Mouse (Mus musculus) heart, embryonic 16.5 days (tissue): ENCODE measurements around the gene Clcf1. TPM values are rescaled to one million over a fixed set of nuclear protein-coding genes. Genes with fewer than 3 reads are reported as not detected.
A peak's percentile ranks its signal among the peaks of the same experiment; 100 is the strongest.

Experiments used
- ATAC-seq: fragments of 200-750 bp; cut with Nextera tagmentation; replicated peaks from 2 replicates; pipeline ENCODE4 v1.8.0; 2017; ENCODE audit warnings: moderate number of reproducible peaks; ENCODE audit not compliant: insufficient read depth, low FRiP score; ENCODE audit errors: extremely low read depth
- H3K27ac ChIP-seq: fragments of 300-500 bp; sonication (generic); 2 replicates; pipeline ENCODE4 v1.5.1; 2014; ENCODE audit warnings: mild to moderate bottlenecking, low read length, control low read depth, moderate library complexity
- H3K27me3 ChIP-seq: fragments of 300-500 bp; sonication (generic); 2 replicates; pipeline ENCODE4 v1.6.1; 2014; ENCODE audit warnings: low read length, mixed read lengths; ENCODE audit not compliant: control insufficient read depth, insufficient read depth
- H3K36me3 ChIP-seq: fragments of 300-500 bp; sonication (generic); 2 replicates; pipeline ENCODE4 v1.6.1; 2014; ENCODE audit not compliant: control insufficient read depth, insufficient read depth
- H3K4me1 ChIP-seq: fragments of 300-500 bp; sonication (generic); 2 replicates; pipeline ENCODE4 v1.6.1; 2014; ENCODE audit warnings: low read length, mixed read lengths; ENCODE audit not compliant: control insufficient read depth, insufficient read depth
- H3K4me2 ChIP-seq: fragments of 300-500 bp; sonication (generic); 2 replicates; pipeline ENCODE4 v1.6.1; 2014; ENCODE audit warnings: low read depth, mild to moderate bottlenecking, control low read depth, low read length
- H3K4me3 ChIP-seq: fragments of 300-500 bp; sonication (generic); 2 replicates; pipeline ENCODE4 v1.5.1; 2014; ENCODE audit warnings: mild to moderate bottlenecking, control low read depth, low read length
- H3K9ac ChIP-seq: fragments of 300-500 bp; sonication (generic); 2 replicates; pipeline ENCODE4 v1.6.1; 2014; ENCODE audit warnings: low read length, control low read depth
- H3K9me3 ChIP-seq: fragments of 300-500 bp; sonication (generic); replicated peaks from 2 replicates; pipeline ENCODE4 v1.6.1; 2016; ENCODE audit warnings: low read length; ENCODE audit not compliant: control insufficient read depth
- whole genome bisulfite sequencing: fragments of 180-500 bp; shearing (Covaris S2); extraction: QIAGEN DNeasy Blood & Tissue Kit; methylation state at CpG from one replicate; pipeline ENCODE4 v1.1.7; 2014; 5-methylcytosine and 5-hydroxymethylcytosine counted together
- polyA plus RNA-seq: library from polyadenylated mRNA; unstranded; fragments of >200 nt; fragmentation: Nextera tagmentation; extraction: Ambion mirVana; gene quantifications from 2 replicates; pipeline ENCODE4 v1.2.1, GENCODE M21; 2015

The Clcf1 gene
- polyA plus RNA-seq: 1.5 and 1.7 TPM in 2 replicates

- Histone ChIP-seq H3K9ac (peak within 1 kb of the TSS; percentile 84), H3K27me3 (peaks cover 41% of the 10 kb centered on the region)
- under 1% methylated on average over 47 of the region's 49 CpGs for WGBS
These were observed at the start of gene Clcf1, which contains the start of gene AC109138.7 for GRCm38 (mm10) chr19:4214071-4214770. TSS of gene Clcf1 (plus strand) at chr19:4214238. TSS of gene AC109138.7 (plus strand) at chr19:4214357.

DNA sequence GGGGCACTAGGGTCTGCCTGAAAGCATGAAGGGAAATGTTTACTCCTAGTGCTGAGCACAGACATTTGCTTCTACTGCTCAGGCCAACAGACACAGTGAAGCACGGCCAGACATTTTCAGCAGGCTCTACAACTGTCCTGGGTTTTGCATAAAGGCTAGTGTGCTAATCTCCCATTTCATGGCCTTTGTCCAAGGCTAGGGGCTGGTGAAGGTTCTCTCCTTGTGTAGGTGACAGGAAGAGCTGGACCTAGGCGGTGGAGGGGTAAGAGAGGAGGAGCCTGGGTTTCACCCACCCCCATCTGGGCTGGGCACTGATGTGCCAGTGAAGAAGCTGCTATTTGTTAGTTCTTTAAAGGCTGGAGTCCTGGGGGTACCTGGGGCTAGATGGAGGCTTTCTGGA, 49.3 kb upstream of the Clcf1 start:
- Histone ChIP-seq H3K4me3 (no peak overlapping the region), H3K27ac (no peak overlapping the region), H3K4me2 (no peak overlapping the region), H3K9ac (no peak overlapping the region), H3K4me1 (peaks cover 25% of the 10 kb centered on the region), H3K27me3 (no peaks in the 10 kb centered on the region), H3K36me3 (peaks cover 10% of the 10 kb centered on the region), H3K9me3 (no peaks in the 10 kb centered on the region)
- WGBS: 69% methylated on average over 2 of the region's 2 CpGs
- ATAC-seq: no peak

More at GRCm38 (mm10) chr19:4214071-4214770, at the start of gene Clcf1, which contains the start of gene AC109138.7:
- Histone ChIP-seq H3K4me3 (peak within 1 kb of the TSS; percentile 73), H3K36me3 (no peaks in the 10 kb centered on the region), H3K4me1 (peaks cover 19% of the 10 kb centered on the region), H3K9me3 (no peaks in the 10 kb centered on the region), H3K4me2 (peak within 1 kb of the TSS; percentile 99), H3K27ac (peak within 1 kb of the TSS; percentile 61)
- peak; percentile 45 for ATAC-seq

DNA sequence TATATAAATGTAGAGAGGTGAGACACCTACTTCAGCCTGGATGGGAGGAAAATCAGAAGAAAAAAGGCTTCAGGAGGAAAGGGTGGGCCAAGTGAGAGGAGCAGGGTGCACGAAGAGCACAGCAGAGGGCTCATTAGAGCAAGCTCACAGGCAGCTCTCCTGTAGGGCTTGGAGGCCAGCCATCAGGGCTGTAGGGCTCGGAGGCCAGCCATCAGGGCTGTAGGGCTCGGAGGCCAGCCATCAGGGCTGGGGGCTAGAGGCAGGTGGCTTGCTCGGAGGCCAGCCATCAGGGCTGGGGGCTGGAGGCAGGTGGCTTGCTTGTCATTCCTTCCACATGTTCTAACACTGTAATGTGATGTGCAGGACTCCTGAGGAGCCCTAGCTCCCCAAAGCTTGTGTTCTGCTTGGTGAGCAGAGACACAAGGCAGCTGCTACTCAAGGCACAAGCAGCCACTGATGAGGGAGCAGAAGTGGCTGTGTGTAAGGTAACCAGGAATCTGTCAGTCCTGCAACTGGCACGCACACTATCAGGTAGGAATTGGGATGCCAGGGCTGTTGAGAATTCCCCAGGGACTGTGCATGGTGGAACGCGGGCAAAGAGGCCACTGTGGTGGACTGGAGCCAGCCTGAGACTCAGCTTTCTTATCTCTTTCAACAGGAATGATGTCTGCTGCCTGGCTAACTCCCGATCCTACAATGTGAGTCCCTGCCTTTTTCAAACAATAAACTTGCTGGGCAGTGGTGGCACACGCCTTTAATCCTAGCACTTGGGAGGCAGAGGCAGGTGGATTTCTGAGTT, 47.2 kb upstream of the Clcf1 start:
- no peaks in the 10 kb centered on the region for H3K9me3 ChIP-seq
- H3K4me1 ChIP-seq: peaks cover 46% of the 10 kb centered on the region
- no peaks in the 10 kb centered on the region for H3K27me3 ChIP-seq
- no peak for ATAC-seq
- WGBS: 35% methylated on average over 9 of the region's 9 CpGs
- H3K27ac ChIP-seq: peak overlapping the region; percentile 92
- H3K9ac ChIP-seq: peak overlapping the region; percentile 53; the same call in 1 of the 2 replicates
- H3K36me3 ChIP-seq: no peaks in the 10 kb centered on the region
- 0 out of 2 replicates have a peak overlapping the region, but pooled peaks have one; percentile 5 for H3K4me2 ChIP-seq
- no peak overlapping the region for H3K4me3 ChIP-seq

- Histone ChIP-seq H3K36me3 (no peaks in the 10 kb centered on the region), H3K4me2 (peak overlapping the region; percentile 93), H3K4me3 (peak overlapping the region; percentile 58), H3K9me3 (no peaks in the 10 kb centered on the region), H3K9ac (peak overlapping the region; percentile 94), H3K27me3 (no peaks in the 10 kb centered on the region), H3K4me1 (peaks cover 53% of the 10 kb centered on the region), H3K27ac (peak overlapping the region; percentile 97)
- under 1% methylated on average over 43 of the region's 43 CpGs for WGBS
- peak; percentile 90 for ATAC-seq
These were observed 44.7 kb upstream of the Clcf1 start for GRCm38 (mm10) chr19:4169378-4169784.

- Histone ChIP-seq H3K9ac (peak overlapping the region; percentile 94), H3K4me2 (peak overlapping the region; percentile 93), H3K9me3 (no peaks in the 10 kb centered on the region), H3K36me3 (no peaks in the 10 kb centered on the region), H3K27ac (peak overlapping the region; percentile 97), H3K4me3 (peak overlapping the region; percentile 58), H3K27me3 (no peaks in the 10 kb centered on the region), H3K4me1 (peaks cover 55% of the 10 kb centered on the region)
- peak; percentile 19 for ATAC-seq
- WGBS: 8% methylated on average over 27 of the region's 27 CpGs
These were observed 44.2 kb upstream of the Clcf1 start for GRCm38 (mm10) chr19:4169810-4170209.

DNA sequence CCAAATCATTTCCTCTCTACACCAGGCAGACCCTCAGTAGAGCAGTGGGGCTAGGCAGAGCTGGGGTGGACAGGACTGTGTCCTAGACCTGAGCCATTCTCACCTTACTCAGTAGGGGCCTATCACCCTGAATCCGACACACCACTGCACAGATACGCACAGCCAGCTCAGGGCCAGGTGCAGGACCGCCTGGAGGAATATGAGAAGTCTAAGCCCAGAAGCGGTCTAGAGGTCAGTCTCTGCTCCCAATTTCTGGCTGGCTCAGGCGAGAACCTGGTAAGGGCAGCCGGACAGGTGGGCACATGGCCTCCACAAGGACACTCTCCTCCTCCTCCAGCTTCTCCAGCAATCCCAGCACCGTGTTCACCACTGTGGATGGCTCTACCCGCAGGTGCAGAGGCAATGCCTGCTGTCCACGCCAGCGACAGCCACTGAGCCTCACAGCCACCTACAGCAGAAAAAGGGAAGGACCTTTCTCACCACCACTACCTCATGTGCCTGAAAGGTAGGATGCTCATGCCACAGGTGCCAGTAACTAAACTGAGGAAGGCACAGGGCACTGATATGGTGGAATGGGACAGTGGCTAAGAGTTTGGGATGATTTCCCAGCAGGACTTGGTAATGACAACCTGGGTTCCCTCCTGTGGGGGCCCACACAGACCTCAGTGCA, 43.2 kb upstream of the Clcf1 start:
- H3K9ac ChIP-seq: peak overlapping the region; percentile 94
- peak overlapping the region; percentile 97 for H3K27ac ChIP-seq
- no peaks in the 10 kb centered on the region for H3K27me3 ChIP-seq
- no peaks in the 10 kb centered on the region for H3K9me3 ChIP-seq
- peak overlapping the region; percentile 51 for H3K4me2 ChIP-seq
- H3K36me3 ChIP-seq: no peaks in the 10 kb centered on the region
- WGBS: 88% methylated on average over 10 of the region's 10 CpGs
- H3K4me1 ChIP-seq: peaks cover 65% of the 10 kb centered on the region
- ATAC-seq: no peak
- H3K4me3 ChIP-seq: no peak overlapping the region

- Histone ChIP-seq H3K9me3 (no peaks in the 10 kb centered on the region), H3K4me1 (peaks cover 61% of the 10 kb centered on the region), H3K4me2 (peak overlapping the region; percentile 51), H3K36me3 (no peaks in the 10 kb centered on the region), H3K4me3 (peak overlapping the region; percentile 4; the same call in 1 of the 2 replicates), H3K27me3 (no peaks in the 10 kb centered on the region), H3K9ac (peak overlapping the region; percentile 94), H3K27ac (peak overlapping the region; percentile 97)
- 31% methylated on average over 13 of the region's 13 CpGs for WGBS
- ATAC-seq: peak; percentile 23
These were observed 42.4 kb upstream of the Clcf1 start for GRCm38 (mm10) chr19:4171393-4172290.

GRCm38 (mm10) chr19:4172925-4173324, 41.1 kb upstream of the Clcf1 start:
- no peak overlapping the region; the same call in 1 of the 2 replicates for H3K4me2 ChIP-seq
- H3K27ac ChIP-seq: peak overlapping the region; percentile 97
- no peak overlapping the region for H3K4me3 ChIP-seq
- WGBS: 66% methylated on average over 11 of the region's 11 CpGs
- ATAC-seq: no peak
- no peaks in the 10 kb centered on the region for H3K9me3 ChIP-seq
- H3K4me1 ChIP-seq: peaks cover 53% of the 10 kb centered on the region
- H3K36me3 ChIP-seq: no peaks in the 10 kb centered on the region
- H3K9ac ChIP-seq: peak overlapping the region; percentile 94
- H3K27me3 ChIP-seq: no peaks in the 10 kb centered on the region
